Mouse (Mus musculus) gastrocnemius, adult 2 months (tissue): ENCODE data around the gene Cdc34. TPM values are rescaled to one million over a fixed set of nuclear protein-coding genes. Genes with fewer than 3 reads are reported as not detected.

Source experiments
- DNase-seq: peaks from one replicate; pipeline ENCODE4 v3.0.0; 2022
- H3K27ac ChIP-seq: fragments of 200-600 bp; 2 replicates; pipeline ENCODE4 v1.8.1; 2022; ENCODE audit warnings: mild to moderate bottlenecking
- H3K4me3 ChIP-seq: fragments of 200-600 bp; 2 replicates; pipeline ENCODE4 v1.8.1; 2022; ENCODE audit warnings: mild to moderate bottlenecking, moderate library complexity
- CTCF ChIP-seq: fragments of 200-600 bp; IDR thresholded peaks from 2 replicates; pipeline ENCODE4 v1.8.1; 2022; ENCODE audit warnings: antibody characterized with exemption, mild to moderate bottlenecking, moderate library complexity
- intact Hi-C: fragments of 180-260 bp; cut with DNase I; formaldehyde crosslinking; loops from one replicate; pipeline ENCODE4 v1.15.1; 2025
- total RNA-seq, 2 experiments: library from RNA; stranded (reverse); gene quantifications; 2 replicates each; pipeline ENCODE4 v1.2.3; 2021

Cdc34 gene
- total RNA-seq, 2 experiments from 2014 or later = 366 to 415 TPM

DNA sequence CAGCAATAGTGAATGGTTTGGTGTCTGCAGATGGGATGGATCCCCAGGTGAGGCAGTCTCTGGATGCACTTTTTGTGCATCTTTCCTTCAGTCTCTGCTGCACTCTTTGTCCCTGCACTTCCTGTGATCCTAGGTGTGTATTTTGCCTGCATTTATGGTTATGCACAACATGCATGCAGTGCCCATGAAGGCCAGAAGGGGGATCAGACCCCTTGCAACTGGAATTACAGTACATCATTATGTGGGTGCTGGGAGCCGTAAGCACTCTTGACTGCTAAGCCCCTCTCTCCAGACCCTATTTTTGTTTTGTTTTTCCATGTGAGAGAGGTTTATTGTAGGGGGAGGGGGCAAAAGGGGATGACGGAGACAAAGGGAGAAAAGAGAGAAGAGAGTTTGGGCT, 21.7 kb upstream of the Cdc34 start:
- no peak overlapping the region for H3K4me3 ChIP-seq
- no peak for DNase-seq
- H3K27ac ChIP-seq = no peak overlapping the region
- TF ChIP-seq CTCF = peak; percentile 24; the same call in 1 of the 2 replicates
- intact Hi-C loops = no loop called here

DNA sequence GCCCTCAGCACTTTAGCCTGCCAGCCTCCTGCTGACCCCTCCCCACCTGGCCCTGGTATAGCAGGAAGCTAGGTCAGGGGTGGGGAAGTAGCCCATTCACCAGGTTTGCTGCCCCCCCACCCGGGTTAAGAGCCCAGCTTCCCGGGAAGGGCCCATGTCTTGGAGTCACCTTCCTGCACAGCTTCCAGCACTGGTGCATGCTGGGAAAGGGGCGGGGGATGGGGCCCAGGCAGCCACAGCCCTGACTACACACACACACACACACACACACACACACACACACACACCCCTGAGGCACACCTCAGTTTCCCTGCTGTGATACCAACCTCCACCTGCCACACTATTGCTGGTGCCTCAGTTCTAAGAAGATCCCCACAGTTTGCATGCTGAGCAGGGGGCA, 20.1 kb upstream of the Cdc34 start:
- H3K4me3 ChIP-seq = no peak overlapping the region
- DNase-seq = no peak
- intact Hi-C loops = no loop called here
- no peak overlapping the region for H3K27ac ChIP-seq
- TF ChIP-seq CTCF = no peak

DNA sequence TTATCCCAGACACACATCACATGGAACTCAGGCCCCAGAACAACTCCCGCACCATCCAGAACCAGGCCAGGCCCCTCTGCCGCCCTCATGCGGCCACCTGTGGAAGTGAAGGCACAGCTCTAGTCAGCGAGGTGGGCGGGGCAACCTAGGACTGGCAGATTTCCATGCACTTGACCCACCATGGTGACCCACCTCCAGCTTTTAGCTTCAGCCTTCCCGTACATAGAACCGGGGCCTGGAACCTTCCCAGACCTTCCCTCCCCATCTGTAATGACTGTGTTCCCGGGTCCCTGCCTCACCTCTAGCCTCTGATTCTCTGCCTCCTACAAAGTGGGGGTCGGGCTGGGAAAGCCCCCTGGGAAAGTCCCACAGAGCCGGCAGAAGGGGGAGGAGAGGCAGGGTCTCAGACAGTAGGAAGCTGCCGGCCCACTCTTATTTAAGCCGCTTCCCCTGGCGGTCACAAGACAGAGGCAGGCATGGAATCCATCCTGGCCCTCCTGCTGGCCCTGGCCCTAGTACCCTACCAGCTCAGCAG, 17.8 kb upstream of the Cdc34 start, which contains the start of gene Madcam1:
Gene Madcam1, plus strand, starts transcription at position 429 of the 535 bp plus-strand sequence.
- intact Hi-C loops = loop anchor here (1.0 kb wide), 1 partner anchor 69 kb away; no protein-coding TSS in a partner anchor
- H3K4me3 ChIP-seq = no peak within 1 kb of the TSS
- DNase-seq = peak; percentile 79
- no peak within 1 kb of the TSS for H3K27ac ChIP-seq
- TF ChIP-seq CTCF = peak; percentile 93

DNA sequence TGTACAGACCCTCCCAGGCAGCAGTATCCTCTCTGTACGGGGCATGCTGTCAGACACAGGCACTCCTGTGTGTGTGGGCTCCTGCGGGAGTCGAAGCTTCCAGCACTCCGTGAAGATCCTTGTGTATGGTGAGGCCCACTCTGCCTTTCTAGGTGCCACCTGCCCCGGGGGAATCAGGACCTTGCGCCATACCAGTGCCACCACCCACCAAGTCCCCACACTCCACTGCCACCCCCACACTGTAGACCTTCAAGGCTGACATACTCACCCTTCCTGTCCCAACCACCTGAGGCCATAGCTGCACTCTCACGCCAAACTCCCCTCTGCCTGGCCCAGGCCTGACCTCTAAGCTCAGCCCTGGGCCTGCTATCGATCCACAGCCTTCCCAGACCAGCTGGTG, 16.9 kb upstream of the Cdc34 start:
- Histone ChIP-seq H3K27ac (no peak overlapping the region), H3K4me3 (no peak overlapping the region)
- TF ChIP-seq CTCF = no peak
- intact Hi-C loops = no loop called here
- no peak for DNase-seq

DNA sequence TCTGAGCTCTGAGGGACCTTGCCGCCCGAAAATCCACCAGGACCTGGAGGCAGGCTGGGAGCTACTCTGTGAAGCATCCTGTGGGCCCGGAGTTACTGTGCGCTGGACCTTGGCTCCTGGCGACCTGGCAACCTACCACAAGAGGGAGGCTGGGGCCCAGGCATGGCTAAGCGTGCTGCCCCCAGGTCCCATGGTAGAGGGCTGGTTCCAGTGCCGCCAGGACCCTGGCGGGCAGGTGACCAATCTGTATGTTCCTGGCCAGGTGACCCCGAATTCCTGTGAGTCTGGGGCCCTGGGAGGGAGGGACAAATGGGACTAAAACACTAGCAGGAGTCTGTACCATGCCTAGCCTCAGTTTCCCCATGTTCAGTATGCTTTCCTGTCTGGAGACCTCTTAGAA, 15.5 kb upstream of the Cdc34 start:
- no peak overlapping the region for H3K4me3 ChIP-seq
- TF ChIP-seq CTCF = no peak
- no peak for DNase-seq
- H3K27ac ChIP-seq = no peak overlapping the region
- intact Hi-C loops = no loop called here

DNA sequence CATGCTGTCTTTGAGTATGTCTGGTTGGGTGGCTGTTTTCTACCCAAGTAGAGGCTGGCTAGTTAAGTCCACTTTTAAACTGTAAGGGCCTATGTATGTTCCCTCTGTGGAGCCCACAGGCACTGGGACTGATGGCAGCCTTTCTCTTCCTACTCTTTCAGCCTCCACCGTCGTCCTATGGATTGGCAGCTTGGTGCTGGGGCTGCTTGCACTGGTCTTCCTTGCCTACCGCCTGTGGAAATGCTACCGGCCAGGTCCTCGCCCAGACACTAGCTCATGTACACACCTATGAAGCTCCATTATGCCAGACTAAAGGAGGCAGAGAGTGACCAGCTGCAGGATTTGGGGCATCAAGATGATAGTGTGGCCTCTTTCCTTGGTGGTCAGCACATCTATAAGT, 13.9 kb upstream of the Cdc34 start:
- Histone ChIP-seq H3K4me3 (no peak overlapping the region), H3K27ac (no peak overlapping the region)
- TF ChIP-seq CTCF = no peak
- DNase-seq = no peak
- intact Hi-C loops = loop anchor here (2.0 kb wide), 1 partner anchor 73 kb away; no protein-coding TSS in a partner anchor

DNA sequence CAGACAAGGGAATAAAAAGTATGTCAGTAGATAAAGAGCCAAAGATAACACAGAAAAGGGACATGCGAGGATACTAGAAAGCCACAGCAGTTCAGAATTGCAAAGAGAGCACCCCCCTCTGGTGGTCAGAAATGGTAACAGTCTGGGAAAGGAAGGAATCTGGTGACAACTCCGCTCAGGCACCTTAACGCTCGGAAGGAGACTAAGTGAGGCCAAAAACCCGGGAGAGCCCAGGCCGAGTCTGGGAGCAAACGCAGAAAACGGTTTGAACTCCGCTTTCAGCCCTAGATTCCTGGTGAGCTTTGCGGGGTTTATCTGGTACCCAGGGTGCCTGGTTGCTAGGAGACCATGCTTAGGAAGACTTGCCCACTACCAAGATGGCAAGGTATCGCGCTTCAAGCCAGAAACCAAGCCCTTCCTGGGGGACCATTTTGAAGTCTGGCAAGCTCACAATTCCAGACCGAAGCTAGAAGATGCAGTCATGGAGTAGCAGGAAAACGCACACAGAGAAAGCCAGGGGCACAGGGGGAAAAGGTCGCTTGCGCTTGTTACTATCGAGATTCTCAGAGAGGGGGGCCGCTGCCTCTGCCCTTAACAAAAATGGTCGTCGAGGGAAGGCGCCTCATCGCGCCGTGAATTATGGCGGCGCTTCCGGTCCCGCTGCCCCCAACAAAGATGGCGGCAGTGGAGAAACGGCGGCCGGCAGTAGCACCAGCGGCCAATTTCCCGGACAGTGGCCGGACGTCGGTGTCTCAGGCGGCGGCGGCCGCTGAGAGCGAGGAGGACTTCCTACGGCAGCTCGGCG, 13.0 kb upstream of the Cdc34 start, which contains the start of gene Tpgs1:
Gene Tpgs1, plus strand, starts transcription at position 599 of the 805 bp plus-strand sequence.
- peak; percentile 92 for DNase-seq
- intact Hi-C loops = loop anchor here (2.0 kb wide), 1 partner anchor 74 kb away; no protein-coding TSS in a partner anchor

DNA sequence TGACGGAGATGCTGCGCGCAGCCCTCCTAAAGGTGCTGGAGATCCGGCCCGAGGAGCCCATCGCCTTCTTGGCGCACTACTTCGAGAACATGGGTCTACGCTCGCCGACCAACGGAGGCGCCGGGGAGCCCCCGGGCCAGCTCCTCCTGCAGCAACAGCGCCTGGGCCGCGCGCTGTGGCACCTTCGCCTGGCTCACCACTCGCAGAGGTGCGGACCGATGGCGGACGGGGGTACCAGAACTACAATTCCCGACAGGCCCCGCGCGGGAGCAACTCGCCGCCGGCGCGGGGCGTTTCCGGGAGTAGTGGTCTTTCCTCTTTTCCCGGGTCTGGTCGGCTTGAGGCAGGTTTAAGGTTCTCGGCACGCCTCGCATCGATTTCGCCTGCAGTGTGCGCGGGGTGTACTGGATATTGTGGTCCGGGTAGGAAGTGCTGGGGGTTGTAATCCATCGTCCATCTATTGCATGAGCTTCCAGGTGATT, 12.4 kb upstream of the Cdc34 start:
- intact Hi-C loops = loop anchor here (2.0 kb wide), 1 partner anchor 75 kb away; no protein-coding TSS in a partner anchor
- TF ChIP-seq CTCF = no peak
- DNase-seq = peak; percentile 83
- peak overlapping the region; percentile 86 for H3K4me3 ChIP-seq
- H3K27ac ChIP-seq = peak overlapping the region; percentile 93

More for the DNA sequence above, 13.0 kb upstream of the Cdc34 start, which contains the start of gene Tpgs1:
- peak; percentile 96 for TF ChIP-seq CTCF
- Histone ChIP-seq H3K27ac (peak within 1 kb of the TSS; percentile 93), H3K4me3 (peak within 1 kb of the TSS; percentile 86)

DNA sequence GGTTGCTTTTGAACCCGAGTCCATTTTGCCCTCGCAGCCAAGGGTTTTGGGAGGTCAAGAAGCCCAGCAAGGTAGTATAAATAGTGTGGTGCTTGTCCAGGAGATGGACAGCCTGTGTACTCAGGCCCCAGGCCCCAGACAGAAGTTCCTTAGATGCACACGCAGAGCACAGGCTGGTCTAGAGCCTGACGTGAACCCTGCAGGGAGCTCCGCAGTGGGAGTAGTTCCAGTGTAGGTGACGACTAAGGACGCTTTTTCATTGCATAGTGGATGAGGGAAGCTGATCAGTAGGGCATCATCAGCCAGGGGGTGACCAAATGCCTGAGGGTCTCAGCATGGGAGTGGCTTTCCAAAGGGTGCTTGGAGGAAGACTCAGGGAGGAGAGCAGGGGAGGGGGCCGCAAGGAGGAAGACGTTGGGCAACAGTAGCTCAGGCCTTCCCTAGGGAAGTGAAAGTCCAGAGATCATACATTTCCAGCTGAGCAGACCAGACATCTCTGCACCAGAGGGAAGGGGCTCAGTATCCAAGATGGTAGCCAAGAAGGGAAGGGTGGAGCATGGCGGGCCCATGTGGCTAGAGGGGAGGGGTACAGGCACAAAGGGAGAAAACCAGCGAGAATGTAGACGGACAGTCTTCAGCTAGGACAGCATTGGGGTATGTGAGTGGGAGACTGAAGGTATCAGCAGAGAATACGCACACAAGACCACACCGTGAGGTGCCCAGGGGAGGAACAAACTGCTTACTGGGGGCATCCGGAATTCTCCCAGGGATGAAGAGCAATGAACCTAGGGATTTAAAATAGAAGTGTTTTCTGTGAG, 11.7 kb upstream of the Cdc34 start:
- Histone ChIP-seq H3K27ac (peak overlapping the region; percentile 93), H3K4me3 (peak overlapping the region; percentile 86)
- no peak for TF ChIP-seq CTCF
- intact Hi-C loops = no loop called here
- DNase-seq = no peak

DNA sequence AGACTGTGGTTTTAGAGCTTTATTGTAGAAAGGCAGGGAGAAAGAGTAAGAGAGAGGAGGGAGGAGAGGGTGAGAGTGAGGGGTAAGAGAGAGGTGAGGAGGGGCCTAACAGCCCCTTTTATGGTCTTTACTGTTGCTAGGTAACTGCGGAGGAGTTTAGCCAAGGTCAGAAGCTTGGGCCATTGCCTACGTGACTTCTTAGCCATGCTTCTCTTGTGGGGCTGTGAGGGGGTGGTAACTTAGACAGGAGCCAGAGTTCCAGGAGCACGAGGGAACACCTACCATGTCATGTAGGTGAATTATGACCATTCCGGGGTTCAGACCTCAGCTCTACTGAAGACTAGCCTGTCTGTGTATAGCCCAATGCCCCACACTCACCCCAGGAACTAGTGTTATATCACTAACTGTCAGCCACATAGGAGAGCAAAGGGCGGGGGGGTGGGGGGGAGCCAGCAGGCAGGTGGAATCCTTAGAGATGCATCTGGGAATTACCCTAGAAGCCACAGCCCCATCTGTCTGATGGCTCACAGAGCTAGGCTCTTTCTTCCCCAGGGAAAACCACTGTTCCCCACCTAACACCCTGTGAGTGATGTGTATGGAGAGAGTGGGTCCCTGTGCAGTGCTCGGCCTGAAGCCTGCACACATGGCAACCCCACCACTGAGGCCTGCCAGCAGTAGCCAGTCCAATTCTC, 10.5 kb upstream of the Cdc34 start:
- TF ChIP-seq CTCF = no peak
- intact Hi-C loops = no loop called here
- DNase-seq = no peak
- Histone ChIP-seq H3K27ac (no peak overlapping the region), H3K4me3 (no peak overlapping the region)

DNA sequence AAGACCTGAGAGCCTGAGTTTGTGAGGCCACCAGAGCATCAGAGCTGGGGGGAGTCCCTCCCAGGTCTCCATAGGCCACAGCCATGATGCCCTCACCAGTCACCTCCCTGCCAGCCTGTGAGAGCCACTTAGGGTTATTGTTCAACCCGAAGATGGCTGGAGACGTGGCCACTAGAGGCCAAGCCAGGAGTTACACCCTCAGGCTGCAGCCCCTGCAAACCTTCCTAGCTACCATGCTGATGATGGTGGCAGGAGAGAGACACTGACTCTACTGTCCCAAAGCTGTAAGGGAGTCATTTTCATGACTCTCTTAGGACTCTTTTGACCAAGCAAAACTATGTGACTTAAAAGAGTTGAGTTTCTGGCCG, 9.9 kb upstream of the Cdc34 start:
- no peak overlapping the region for H3K27ac ChIP-seq
- DNase-seq = no peak
- H3K4me3 ChIP-seq = no peak overlapping the region
- TF ChIP-seq CTCF = no peak
- intact Hi-C loops = no loop called here

DNA sequence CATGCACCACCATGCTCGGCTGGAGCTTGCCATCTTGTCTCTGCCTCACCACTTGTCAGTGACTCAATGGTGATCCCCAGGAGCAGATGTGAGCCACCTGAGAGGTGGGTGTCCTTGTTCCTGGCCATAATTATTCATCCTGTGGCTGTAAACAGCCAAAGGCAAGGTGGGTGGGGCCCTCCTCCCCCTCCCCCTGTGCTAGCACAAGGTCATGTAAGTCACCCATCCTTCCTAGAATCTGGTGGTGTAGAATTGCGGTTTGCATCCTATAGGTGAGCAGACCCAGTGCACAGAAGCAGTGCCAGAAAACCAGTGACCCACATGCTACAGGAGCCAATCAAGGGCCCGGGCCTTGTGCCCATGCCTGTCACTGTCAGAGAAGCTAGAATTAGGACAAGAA, 8.9 kb upstream of the Cdc34 start:
- H3K27ac ChIP-seq = no peak overlapping the region
- DNase-seq = no peak
- TF ChIP-seq CTCF = no peak
- intact Hi-C loops = no loop called here
- no peak overlapping the region for H3K4me3 ChIP-seq
